Mouse (Mus musculus) activated CD4-positive, CD25-positive, alpha-beta regulatory T cell, adult 9 weeks (primary cell): Measurements from ENCODE around the gene Cfap54. TPM values are rescaled to one million over a fixed set of nuclear protein-coding genes. Genes with fewer than 3 reads are reported as not detected.

Experiments used
- polyA plus RNA-seq: library from polyadenylated mRNA; unstranded; fragments of 100-300 nt; shearing (Covaris generic); gene quantifications from one replicate; pipeline ENCODE4 v1.2.1, GENCODE M21; 2017

Gene Cfap54
- 1.3 TPM for polyA plus RNA-seq

DNA sequence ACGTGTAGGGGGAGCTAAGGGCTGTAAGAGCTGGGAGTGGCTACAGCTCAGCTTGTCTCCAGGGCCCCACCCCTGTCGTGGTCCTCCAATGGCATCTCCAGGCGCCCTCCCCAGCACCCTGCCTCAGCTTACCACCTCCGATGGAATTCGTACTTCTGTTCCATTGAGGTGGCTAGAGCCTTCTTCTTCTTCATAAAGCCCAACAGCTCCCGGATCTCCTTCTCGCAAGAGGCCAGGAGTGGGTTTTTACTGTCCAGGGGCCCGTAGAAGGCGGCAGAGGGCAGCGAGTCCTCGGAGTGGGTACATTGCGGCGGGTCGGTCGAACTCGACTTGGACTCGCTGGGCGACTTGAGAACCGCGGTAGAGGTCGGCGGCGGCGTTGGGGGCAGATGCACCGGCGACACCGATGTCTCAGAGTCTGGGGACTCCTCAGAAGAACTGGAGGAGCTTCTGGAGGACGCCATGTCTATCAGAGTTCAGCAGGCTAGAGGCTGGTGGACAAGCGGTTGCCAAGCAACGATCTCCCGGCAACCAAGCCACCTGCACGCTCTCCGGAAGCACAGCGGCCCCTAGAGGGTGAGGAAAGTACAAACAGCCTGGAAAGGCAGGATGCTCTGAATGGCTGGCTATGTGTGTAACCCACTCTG lies at the start of gene Cfap54:
TSS of gene Cfap54 (minus strand) at position 486 of the 647 bp plus-strand sequence.

Other genes with a start within 250 kb of the Cfap54 start
- gene Cdk17, start 79.3 kb upstream of the Cfap54 start, polyA plus RNA-seq = 42.0 TPM
- 36.8 TPM for gene Elk3, start 229.5 kb upstream of the Cfap54 start, polyA plus RNA-seq